Mouse (Mus musculus) ES-E14 (cell line): ENCODE measurements around the gene Tmem52b. TPM values are rescaled to one million over a fixed set of nuclear protein-coding genes. Genes with fewer than 3 reads are reported as not detected.
A peak's percentile ranks its signal among the peaks of the same experiment; 100 is the strongest.

Experiments used
- DNase-seq: peaks from one replicate; pipeline ENCODE4 v3.0.0-alpha.2; 2013; ENCODE audit warnings: low read depth, low spot score
- H3K27ac ChIP-seq: 2 replicates; pipeline ENCODE4 v1.5.1; 2012; ENCODE audit warnings: low read depth, mild to moderate bottlenecking, low read length, moderate library complexity, mixed read lengths; ENCODE audit not compliant: poor library complexity, insufficient read depth, severe bottlenecking
- H3K36me3 ChIP-seq: 2 replicates; pipeline ENCODE4 v1.6.1; 2012; ENCODE audit warnings: mild to moderate bottlenecking, low read length, moderate library complexity, mixed read lengths; ENCODE audit not compliant: control insufficient read depth, poor library complexity, insufficient read depth, severe bottlenecking
- H3K4me1 ChIP-seq, 2 experiments: fragments of 150-350 bp in 1 of 2; sonication (generic) in 1 of 2; 2 replicates each; pipeline ENCODE4 v1.6.1; 2012; ENCODE audit warnings: low read length in 2 of 2, mild to moderate bottlenecking in 1 of 2, mixed read lengths in 1 of 2; ENCODE audit not compliant: control insufficient read depth in 2 of 2, insufficient read depth in 2 of 2, poor library complexity in 1 of 2
- H3K4me3 ChIP-seq, 2 experiments: fragments of 150-350 bp in 1 of 2; sonication (generic) in 1 of 2; 2 replicates each; pipeline ENCODE4 v1.5.1; 2012; ENCODE audit warnings: low read length in 2 of 2, low read depth in 1 of 2, mild to moderate bottlenecking in 1 of 2, mixed read lengths in 1 of 2; ENCODE audit not compliant: insufficient read depth in 1 of 2, poor library complexity in 1 of 2, severe bottlenecking in 1 of 2
- H3K9ac ChIP-seq: 2 replicates; pipeline ENCODE4 v1.6.1; 2012; ENCODE audit warnings: low read depth, mild to moderate bottlenecking, low read length, mixed read lengths; ENCODE audit not compliant: poor library complexity, insufficient read depth, severe bottlenecking
- H3K9me3 ChIP-seq: fragments of 150-350 bp; sonication (generic); 2 replicates; pipeline ENCODE4 v1.6.1; 2012; ENCODE audit warnings: low read depth, mild to moderate bottlenecking, low read length; ENCODE audit not compliant: control insufficient read depth, insufficient read depth
- CHD2 ChIP-seq: IDR thresholded peaks from 2 replicates; pipeline ENCODE4 v1.6.1; 2014; ENCODE audit warnings: mild to moderate bottlenecking, low read depth, low read length, inconsistent platforms
- HCFC1 ChIP-seq: IDR thresholded peaks from 2 replicates; pipeline ENCODE4 v1.6.1; 2012; ENCODE audit warnings: low read length, inconsistent platforms, borderline replicate concordance; ENCODE audit not compliant: insufficient read depth
- MAFK ChIP-seq: IDR thresholded peaks from 2 replicates; pipeline ENCODE4 v1.6.1; 2014; ENCODE audit warnings: mild to moderate bottlenecking, low read depth, low read length, inconsistent platforms; ENCODE audit not compliant: insufficient read depth
- ZC3H11A ChIP-seq: IDR thresholded peaks from 2 replicates; pipeline ENCODE4 v1.6.1; 2012; ENCODE audit warnings: low read depth, mild to moderate bottlenecking, inconsistent platforms, low read length, borderline replicate concordance
- ZNF384 ChIP-seq: IDR thresholded peaks from 2 replicates; pipeline ENCODE4 v1.6.1; 2012; ENCODE audit warnings: low read depth, low read length, inconsistent platforms
- in situ Hi-C, 2 experiments: fragments of 600-800 bp; cut with MboI; formaldehyde crosslinking; loops; one replicate each; pipeline ENCODE4 v1.15.1; 2025; ENCODE audit warnings: low sequenced_read_pairs in 2 of 2, inconsistent platforms in 1 of 2; ENCODE audit not compliant: unreplicated experiment in 2 of 2
- total RNA-seq: library from RNA; depleted of rRNA; stranded (reverse); fragments of 300-350 nt; gene quantifications from 2 replicates; pipeline ENCODE4 v1.2.3, GENCODE M21; 2012

Gene Tmem52b
- total RNA-seq, 1 experiment = not detected

GRCm38 (mm10) chr6:129532942-129533860 lies 20.8 kb downstream of the Tmem52b start, which contains the start of gene Gabarapl1:
Gene Gabarapl1 (plus strand): TSS chr6:129533160.
- TF ChIP-seq CHD2 (no peak), ZC3H11A (no peak), MAFK (peak; percentile 47; the same call in 1 of the 2 replicates), HCFC1 (no peak)
- Histone ChIP-seq H3K27ac (no peak within 1 kb of the TSS), H3K4me3 (peak within 1 kb of the TSS; percentile 88 to 95), H3K9me3 (no peaks in the 10 kb centered on the region), H3K9ac (peak within 1 kb of the TSS; percentile 74), H3K36me3 (no peaks in the 10 kb centered on the region), H3K4me1 (peaks cover 0 to 3% of the 10 kb centered on the region in 2 experiments; a peak in 1 of 4 replicates)
- peak; percentile 61 for DNase-seq
- in situ Hi-C loops = no loop called here

- no peak overlapping the region for H3K27ac ChIP-seq
- TF ChIP-seq CHD2 = no peak
- 0 out of 2 replicates have a peak, but pooled peaks have one; percentile 5 for TF ChIP-seq ZNF384
- H3K4me3 ChIP-seq = peak overlapping the region; percentile 88 to 95
- peaks cover 0 to 3% of the 10 kb centered on the region in 2 experiments; a peak in 1 of 4 replicates for H3K4me1 ChIP-seq
- no peak overlapping the region for H3K9ac ChIP-seq
- in situ Hi-C loops = no loop called here
- DNase-seq = no peak
- H3K36me3 ChIP-seq = no peaks in the 10 kb centered on the region
- H3K9me3 ChIP-seq = no peaks in the 10 kb centered on the region
Observed at GRCm38 (mm10) chr6:129534057-129534456, 21.7 kb downstream of the Tmem52b start.

GRCm38 (mm10) chr6:129534627-129535190 lies 22.4 kb downstream of the Tmem52b start:
- no peaks in the 10 kb centered on the region for H3K9me3 ChIP-seq
- H3K9ac ChIP-seq = no peak overlapping the region
- H3K36me3 ChIP-seq = no peaks in the 10 kb centered on the region
- in situ Hi-C loops = no loop called here
- no peak for DNase-seq
- peaks cover 0 to 3% of the 10 kb centered on the region in 2 experiments; a peak in 1 of 4 replicates for H3K4me1 ChIP-seq
- TF ChIP-seq CHD2 (no peak), ZC3H11A (no peak), ZNF384 (no peak), HCFC1 (no peak), MAFK (no peak)
- no peak overlapping the region for H3K4me3 ChIP-seq
- H3K27ac ChIP-seq = no peak overlapping the region

- no peak for DNase-seq
- Histone ChIP-seq H3K9ac (no peak overlapping the region), H3K36me3 (peaks cover 3% of the 10 kb centered on the region; the same call in 1 of the 2 replicates), H3K4me1 (peaks cover 0 to 3% of the 10 kb centered on the region in 2 experiments; a peak in 1 of 4 replicates), H3K4me3 (no peak overlapping the region), H3K9me3 (no peaks in the 10 kb centered on the region), H3K27ac (no peak overlapping the region)
- in situ Hi-C loops = no loop called here
- no peak for TF ChIP-seq HCFC1
- TF ChIP-seq ZC3H11A = no peak
- TF ChIP-seq MAFK = no peak
- TF ChIP-seq ZNF384 = no peak
- TF ChIP-seq CHD2 = no peak
Observed at GRCm38 (mm10) chr6:129535723-129536122, 23.4 kb downstream of the Tmem52b start.
